Mouse (Mus musculus) gastrocnemius, adult 18-20 months (tissue): ENCODE measurements around the gene Tnr. TPM values are rescaled to one million over a fixed set of nuclear protein-coding genes. Genes with fewer than 3 reads are reported as not detected.

Experiments used
- DNase-seq: peaks from one replicate; pipeline ENCODE4 v3.0.0; 2021; ENCODE audit warnings: low spot score
- total RNA-seq, 2 experiments: library from RNA; stranded (reverse); gene quantifications; 2 replicates each; pipeline ENCODE4 v1.2.3; 2021

The Tnr gene
- total RNA-seq, 2 experiments from 2014 or later, result not detected

DNA sequence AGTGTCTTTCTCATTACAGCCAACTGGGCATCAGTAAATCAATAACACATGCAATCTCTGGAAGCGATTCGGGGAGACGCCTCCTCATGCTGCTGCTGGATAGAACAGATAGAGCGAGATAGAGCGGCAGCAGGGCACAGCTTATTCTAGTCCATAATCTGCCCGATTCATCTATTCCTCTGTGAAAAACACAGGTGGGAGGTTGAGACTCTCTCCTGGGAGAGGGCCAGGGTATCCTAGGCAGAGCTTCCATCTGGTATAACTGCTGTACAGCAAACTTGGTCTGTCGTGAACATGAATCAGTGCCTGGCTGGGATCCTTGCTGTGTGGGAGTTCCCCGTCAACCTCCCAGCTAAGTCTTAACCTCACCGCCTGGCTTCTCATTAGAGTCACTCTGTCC is 193.4 kb downstream of the Tnr start:
- DNase-seq, result no peak

DNA sequence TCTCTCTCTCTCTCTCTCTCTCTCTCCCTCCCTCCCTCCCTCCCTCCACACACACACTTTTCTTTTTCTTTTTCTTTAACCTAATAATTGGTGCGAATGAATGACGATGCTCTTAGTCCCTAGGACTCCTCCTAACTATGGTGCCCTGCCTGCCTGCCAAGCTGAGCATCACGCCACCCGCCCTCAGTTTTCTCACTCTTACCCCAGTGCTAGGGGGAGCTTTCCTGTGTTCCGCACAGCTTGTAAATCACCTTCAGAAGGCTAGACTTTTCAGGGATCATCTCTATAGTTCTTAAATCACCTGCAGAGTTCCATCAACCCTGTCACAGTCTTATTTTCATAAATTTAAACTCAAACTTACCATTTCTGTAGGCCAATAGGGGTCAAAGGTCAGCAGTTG is 200.2 kb downstream of the Tnr start:
- no peak for DNase-seq

DNA sequence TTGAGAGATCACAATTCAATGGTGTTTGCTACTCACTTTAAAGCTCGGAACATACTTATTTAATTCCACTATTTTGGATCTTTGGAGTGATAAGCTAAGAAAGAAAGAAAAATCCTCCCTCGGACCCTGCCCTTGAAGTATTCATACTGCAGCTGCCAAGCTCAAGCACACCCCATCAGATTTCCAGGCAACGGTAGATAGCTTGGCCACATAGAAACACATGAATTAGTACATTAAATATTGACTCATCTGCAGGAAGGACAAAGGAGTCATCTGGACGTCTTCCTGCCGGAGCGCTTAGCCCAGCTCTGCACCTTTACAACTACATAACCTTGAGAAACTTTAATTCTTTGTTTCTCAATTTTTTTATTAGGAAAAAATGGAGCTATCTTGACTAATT is 205.7 kb downstream of the Tnr start:
- no peak for DNase-seq

DNA sequence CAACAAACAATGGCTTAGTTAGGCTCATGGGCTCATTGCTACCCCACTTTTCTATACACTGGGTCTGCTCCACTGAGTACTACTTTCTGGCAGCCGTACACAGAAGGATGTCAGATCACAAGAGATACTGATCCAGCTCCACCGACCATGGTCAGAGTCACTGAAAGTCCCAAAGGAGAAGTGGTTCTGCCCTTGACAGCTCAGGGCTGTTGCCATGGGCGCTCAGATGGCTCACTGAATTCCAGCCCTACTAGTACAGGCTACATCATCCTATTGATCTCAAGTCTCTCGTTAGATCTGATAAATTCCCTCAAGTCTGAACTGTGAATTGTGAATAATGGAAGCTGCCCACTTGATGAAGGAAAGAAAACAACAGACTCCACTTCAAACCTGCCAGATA is 207.3 kb downstream of the Tnr start:
- no peak for DNase-seq

DNA sequence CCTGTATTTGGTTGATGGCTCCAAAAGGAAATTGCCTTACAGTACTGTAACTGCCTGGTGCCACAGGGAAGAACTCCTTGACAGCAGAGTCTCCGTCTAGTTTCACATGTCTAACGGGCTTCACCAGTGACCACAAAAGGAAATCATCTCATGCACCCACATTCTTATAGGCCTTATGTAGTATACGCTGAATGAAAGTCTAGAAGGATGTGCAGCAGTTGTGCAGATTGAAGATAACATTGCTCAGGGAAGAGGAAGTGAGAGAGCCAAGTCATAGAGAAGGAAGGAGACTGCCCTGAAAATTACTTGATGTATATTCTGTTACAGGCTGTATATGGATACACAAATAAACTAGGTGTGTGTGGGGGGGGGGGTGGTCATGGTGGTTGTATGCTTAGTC is 211.5 kb downstream of the Tnr start:
- DNase-seq, result no peak

DNA sequence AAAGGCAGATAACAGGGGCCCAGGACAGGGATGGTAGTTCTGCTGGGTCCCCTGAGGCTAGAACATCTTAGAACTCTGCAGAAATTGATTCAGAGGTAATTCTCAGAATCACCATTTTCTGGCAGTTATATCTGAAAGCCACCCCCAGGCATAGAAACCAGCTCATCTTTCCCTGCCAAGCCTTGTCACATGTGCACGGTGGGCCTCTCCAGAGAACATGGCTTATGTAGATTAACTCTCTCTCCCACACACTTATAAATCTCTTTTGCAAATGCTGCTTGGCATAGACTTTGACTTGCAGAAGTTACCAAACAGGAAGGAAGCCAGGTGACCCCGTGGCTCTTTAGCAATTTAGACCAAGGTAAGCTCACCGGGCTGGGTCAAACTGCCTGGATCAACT is 215.9 kb downstream of the Tnr start:
- no peak for DNase-seq

DNA sequence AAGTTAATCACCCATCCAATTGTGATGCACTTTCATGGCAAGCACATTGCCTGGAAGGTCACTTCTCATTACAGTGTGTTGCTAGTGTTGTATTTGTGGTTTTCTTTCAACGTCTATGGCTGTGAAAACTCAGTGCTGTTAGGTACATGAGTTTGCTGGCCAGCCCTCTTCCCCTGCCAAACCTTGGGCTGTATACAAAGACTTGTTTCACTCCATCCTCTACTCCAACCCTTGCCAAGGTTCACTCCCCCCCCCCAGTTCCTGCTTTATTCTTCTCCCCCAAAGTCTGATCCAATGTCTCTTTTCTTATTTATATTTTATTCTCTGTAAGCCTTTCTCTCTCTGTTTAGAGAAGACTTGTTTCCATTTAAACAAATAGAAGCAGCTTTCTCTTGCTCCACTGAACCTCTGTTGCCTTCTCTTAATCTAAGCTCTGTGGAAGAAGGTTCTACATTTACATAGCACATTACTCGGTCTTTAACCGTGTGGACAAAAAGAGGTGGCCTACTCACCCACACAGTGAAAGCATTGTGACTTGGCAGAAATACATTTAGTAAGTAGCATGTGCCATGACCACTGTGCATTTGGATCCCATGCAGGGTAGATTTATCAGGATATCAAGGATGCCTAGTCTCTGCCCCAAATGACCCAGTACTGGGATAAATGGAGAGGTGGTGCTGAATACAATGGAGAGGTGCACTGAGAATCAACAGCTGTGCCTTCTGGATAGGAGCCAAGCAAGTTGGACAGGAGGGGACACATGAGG is 217.9 kb downstream of the Tnr start:
- DNase-seq, result no peak

DNA sequence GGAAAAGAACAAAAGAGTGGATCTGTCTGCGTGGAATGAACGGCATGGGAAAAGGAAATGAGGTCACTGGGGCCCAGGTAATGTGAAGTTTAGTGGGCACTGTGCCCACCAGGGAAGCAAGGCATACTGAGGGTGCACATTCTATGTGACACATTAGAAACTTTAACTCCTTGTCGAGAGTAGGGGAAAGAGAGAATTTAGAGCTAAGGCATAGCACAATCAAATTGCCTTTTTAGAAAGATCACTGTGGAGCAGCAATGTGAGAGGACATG is 218.4 kb downstream of the Tnr start:
- DNase-seq, result no peak

DNA sequence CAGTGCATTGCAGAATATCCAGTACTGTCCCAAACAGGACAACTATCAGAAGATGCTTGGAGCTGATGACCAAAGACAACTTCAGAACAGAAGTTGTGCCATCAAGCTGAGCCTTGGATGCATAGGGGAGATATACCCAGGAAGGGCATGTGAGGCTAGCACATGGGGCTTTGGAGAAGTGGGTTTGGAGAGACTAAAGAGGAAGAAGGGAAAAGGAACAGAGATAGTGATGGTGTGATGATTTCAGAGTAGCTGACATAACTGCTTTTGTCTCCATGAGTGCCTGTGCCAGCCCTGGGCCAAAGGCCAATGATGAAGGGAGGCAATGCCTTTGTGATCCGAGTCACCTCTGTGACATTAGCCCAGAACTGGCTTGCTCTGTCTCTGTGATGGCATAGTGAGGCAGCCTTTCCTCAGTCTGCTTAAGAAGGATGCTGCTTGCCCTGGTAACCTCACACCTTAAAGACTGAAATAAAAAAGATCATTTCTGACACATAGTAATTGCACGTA is 220.2 kb downstream of the Tnr start:
- DNase-seq, result no peak

DNA sequence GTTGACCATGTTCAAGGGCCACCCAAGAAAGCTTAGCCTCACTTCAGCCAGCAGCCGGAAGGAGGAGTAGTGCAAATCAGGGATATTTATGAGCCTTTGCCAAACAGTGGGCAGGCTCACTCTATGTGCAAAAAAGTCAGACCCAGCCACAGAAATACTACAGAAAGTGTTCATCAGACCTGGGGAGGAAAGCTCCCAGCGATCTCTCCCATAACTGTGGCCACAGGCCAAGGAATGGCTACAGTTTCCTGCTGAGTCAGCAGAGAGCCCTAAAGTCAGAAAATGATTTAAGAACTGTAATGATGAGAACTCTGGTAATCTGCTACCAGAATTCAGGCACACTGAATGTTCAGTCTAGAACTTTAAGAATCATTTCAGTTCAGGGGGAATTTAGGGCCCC is 221.7 kb downstream of the Tnr start:
- DNase-seq, result no peak

DNA sequence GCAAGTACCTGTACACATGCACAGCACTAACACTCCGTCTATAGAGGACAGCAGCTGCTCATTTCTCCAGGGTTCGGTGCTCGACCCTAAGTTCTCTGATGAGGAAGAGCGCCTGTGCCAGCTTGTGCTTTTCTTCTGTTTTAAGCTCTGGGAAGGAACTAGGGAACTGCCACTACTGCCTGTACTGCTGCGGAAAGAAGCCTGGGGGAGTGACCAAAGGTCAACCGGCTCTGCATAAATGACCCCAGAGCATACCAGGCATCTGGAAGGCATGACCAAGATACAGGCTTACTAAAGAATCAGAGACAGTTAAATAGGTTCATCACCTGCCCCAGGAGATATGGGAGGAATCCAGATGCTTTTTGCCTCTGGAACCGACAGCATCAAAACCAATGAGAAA is 224.4 kb downstream of the Tnr start:
- no peak for DNase-seq

DNA sequence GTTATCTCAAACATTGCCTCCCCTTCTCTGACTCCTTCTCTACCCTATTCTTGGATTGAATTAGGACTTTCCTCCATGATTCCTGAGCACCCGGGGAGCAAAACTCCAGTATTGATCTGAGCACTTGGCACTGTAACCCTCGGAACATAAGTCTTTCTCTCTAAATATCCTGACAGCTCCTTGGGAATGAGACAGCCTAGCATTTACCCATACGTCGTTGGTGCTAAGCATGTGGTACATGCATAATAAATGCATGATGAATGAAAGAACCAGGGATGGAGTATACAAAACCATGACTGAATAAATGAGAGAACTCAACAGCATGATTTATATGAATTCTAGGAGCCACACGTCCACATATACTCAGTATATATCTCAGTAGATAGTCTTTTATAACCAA is 226.8 kb downstream of the Tnr start:
- DNase-seq, result no peak

DNA sequence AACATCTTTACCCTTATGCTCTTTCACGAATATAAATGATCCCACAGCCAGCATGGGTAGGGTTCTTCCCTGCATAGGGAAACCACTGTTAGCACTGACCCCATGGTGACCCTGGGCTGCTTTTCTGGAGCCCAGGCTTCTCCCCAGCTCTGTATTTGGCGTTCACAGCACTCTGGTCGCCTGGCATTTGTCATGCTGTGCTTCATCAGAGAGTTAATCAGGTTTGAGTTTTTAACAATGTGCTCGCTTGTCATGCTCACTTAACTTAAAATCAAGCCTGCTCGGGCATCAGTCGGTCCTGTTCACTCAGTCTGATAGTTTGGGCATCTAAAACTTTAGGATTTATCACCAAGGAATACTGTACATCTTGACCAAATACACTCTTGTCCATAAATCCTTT is 227.3 kb downstream of the Tnr start:
- DNase-seq, result no peak

DNA sequence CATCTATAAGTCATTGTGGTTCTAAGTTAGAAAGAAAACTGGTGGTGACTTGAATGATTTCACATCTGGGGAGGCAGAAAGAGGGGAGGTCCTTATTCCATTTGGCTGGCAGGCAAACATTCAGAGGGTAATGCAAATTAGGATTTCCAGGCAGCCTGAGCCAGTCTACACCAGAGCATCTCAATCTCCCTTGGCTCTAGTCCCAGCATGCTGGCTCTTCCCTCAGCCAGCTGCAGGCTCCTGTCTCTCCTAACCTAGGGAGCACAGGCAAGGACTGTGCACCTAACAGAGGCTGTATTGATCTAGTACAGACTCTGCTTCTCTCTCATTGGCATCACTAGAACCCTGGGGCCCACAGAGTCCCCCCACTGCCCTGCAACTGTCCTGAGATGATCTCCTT is 237.4 kb downstream of the Tnr start:
- DNase-seq, result no peak

DNA sequence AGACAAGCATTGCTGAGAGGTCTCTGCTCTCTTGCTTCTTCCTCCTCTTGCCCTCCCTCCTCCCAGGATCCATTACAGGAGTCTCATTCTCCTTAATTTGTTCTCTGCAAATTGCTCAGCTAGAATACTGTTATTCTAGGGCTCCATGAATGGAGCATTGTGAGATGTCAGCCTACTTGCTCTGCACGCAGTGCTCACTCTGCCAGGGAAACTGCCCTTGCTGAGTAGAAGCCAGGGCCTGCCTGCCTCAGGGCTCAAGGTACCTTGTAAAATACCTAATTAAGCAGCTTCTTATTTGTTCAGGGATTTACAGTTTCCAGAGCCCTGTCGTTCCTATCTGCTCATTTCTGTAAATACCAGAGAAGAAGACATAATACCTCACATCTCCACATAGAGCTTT is 240.3 kb downstream of the Tnr start:
- no peak for DNase-seq

DNA sequence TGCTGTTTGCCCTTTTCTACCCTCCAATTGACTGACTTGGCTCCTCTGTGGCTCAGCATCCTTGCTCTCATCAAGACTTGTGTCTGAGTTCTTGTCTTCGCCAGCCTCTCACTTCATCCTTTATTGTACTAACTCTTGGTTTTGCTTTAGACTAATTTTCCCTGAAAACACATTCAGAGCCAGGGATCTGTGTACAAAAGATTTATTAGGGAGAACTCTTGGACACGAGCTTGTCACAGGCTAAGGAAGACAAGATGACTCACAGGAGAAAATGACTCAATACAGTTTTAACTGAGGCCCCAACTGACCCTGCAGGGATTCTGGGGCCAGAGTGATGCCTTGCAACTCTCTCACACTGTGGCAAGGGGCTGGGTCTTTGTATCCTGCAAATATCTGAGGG is 241.3 kb downstream of the Tnr start:
- no peak for DNase-seq

DNA sequence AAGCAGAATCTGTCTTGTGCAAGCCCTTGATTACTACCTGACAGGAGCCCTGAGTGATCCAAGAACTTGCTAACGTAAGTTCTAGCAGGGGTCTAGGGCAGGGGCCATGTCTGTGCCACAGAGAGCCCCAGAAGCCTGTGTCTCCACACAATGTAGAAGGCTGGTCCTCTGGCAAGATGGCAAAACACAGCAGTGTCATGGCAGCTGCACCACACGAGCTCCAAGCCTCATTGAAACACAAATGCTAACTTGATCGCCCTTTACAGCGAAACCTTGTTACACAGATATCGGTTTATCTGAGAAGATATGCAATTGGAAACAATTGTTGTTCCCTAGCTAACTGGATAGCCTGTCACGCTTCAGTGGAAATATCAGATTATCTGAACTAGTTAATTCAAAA is 246.4 kb downstream of the Tnr start:
- DNase-seq, result no peak

DNA sequence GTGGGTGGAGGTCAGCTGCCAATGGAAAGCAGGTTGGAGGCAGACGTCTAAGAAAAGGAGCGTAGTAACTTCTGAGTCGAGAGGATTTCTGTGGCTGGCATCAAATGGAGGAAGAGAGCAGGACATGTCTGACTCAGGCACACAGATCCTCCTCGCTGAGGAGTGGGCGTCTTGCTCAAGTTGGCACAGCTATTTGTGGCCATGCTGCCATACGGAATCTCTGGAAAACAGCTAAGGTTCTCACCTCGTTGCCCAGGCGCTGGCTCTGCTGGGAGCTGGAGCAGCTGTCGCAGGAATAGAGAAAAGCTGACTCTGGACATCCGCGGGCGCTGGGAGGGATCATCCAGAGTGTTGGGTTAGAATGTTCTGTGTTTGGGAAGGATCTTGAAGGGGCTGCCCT is 250.1 kb downstream of the Tnr start:
- no peak for DNase-seq

DNA sequence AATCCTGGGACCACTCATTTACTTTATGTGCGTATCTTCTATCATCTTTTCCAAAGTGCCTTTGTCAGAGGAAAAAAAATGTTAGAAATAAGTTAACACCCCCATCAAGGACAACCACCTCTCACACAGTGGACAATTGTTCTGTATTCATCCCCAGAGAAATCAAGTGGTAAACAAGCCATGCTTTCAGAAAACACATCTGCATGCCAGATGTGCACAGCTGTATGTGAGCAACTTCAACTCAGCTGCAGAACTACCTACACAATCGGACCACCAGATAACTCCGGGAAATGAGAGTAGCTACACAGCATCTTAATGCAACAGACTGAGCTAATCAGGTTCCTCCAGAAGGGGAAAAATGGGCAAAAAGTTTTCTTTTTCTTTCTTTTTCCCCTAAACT is 251.6 kb downstream of the Tnr start:
- no peak for DNase-seq

DNA sequence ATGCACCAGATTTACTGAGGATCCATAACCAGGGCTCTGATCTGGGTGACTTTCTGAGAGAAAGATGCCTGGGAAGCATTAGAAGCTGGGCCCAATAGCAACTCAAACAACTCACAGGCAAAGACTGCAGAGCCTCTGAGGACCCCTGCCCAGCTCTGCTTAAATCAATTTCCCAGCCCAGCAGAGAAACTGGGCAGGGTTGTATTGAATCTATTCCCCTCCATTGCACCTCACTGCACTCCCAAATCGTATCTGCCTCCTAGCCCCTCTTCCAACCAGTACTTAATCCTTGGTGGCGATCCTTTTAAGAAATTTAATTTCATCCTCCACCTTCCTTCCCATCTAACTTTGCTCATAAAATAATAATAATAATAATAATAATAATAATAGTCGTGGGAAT is 253.5 kb downstream of the Tnr start:
- no peak for DNase-seq

DNA sequence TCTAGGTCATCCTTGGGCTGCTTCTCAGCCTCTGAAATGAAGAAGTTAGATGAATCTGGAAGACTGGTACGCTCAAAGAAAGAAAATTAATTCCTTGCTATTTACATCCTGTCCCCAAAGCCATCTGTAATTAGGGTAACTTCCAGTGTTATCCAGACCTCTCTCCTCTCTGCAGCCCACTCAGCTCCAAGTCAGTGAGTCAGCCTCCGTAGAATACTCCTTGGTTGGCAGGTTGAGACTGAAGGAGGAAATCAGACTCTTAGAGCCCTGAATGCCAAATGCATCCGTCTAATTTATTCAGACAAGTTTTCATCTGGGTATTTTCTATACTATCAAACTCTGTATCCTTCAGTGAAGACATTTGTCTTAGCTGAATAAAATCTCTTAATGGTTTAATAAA is 255.9 kb downstream of the Tnr start:
- DNase-seq, result no peak

DNA sequence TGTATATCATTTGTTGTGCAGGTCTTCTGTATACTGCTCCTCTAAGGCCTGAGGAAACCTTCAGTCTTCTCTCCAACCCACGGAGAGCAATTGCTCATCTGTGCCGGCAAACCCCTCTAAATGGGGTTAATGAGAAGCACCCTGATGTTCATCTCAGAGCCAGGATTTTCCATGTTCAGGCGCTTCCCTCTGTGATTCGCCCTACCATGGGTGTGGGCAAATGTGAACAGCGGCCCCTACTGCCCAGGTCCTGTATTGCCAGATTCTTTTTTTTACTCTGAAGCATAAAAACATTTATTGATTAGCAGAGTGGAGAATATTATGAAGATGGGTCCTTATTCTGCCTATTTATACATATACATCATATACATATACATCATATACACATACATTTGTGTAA is 260.3 kb downstream of the Tnr start:
- peak; percentile 28 for DNase-seq

DNA sequence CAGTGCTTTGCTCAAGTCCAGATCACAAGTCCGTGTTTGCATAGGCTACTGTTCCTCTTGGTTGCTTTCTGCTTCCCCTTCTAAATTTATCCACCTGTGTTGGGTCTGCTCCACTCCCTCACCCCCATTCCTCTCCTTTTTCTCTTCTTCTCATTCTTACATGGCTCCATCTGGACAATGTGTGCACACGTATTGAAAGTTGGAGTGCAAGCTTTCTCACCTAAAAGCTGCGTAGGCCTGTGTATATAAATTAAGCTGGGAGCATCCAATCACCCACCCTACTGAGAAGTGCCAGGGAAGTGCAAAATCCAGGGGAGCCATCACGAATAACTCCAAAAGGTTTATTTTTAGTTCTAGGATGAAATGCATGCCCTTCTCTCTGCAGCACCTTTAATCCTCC is 264.7 kb downstream of the Tnr start:
- no peak for DNase-seq

DNA sequence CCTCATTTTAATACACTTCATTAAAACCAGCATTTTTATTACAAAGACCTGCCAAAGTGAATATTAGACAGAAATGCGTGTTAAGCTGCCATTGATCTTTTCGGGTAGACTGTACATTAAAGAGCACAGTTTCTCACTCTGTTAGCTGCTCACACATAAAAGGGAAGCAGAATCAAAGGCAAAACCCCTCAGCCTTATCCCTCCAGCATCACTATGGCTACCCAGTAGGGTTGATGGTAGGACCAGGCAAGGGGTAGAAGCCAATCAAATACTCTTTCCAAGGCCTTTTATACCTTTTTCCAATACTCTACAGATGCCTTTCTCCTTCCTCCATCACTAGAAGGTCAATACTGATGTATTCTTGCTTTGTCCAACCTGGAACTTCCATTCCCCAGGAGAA is 269.0 kb downstream of the Tnr start:
- DNase-seq, result no peak
